Mouse (Mus musculus) heart, postnatal 0 days (tissue): ENCODE results near the gene Ryr3.

ENCODE experiments used
- CTCF ChIP-seq: IDR thresholded peaks from 2 replicates; pipeline ENCODE4 v1.5.1; 2016; ENCODE audit warnings: antibody characterized with exemption, control low read depth, low read depth
- EP300 ChIP-seq: IDR thresholded peaks from 2 replicates; pipeline ENCODE4 v1.6.1; 2016; ENCODE audit warnings: antibody characterized with exemption, low read depth

GRCm38 (mm10) chr2:113210023-113210422 lies 6.9 kb downstream of the Ryr3 start:
- TF ChIP-seq EP300 (no peak), CTCF (no peak)
